Mouse (Mus musculus) bone marrow macrophage, adult 2 months (primary cell): Measurements from ENCODE around the gene Ccl22. TPM values are rescaled to one million over a fixed set of nuclear protein-coding genes. Genes with fewer than 3 reads are reported as not detected.

ENCODE experiments used
- H3K27ac ChIP-seq: 2 replicates; pipeline ENCODE4 v1.5.1; 2012; ENCODE audit warnings: low read depth, low read length; ENCODE audit not compliant: insufficient read depth
- H3K4me1 ChIP-seq: 2 replicates; pipeline ENCODE4 v1.6.1; 2012; ENCODE audit warnings: low read length; ENCODE audit not compliant: control insufficient read depth, insufficient read depth
- H3K4me3 ChIP-seq: 2 replicates; pipeline ENCODE4 v1.5.1; 2012; ENCODE audit warnings: mild to moderate bottlenecking, low read length, moderate library complexity; ENCODE audit not compliant: insufficient read depth
- CTCF ChIP-seq: IDR thresholded peaks from 2 replicates; pipeline ENCODE4 v1.5.1; 2012; ENCODE audit warnings: low read depth, mild to moderate bottlenecking, low read length, moderate library complexity
- POLR2A ChIP-seq: IDR thresholded peaks from 2 replicates; pipeline ENCODE4 v1.6.1; 2012; ENCODE audit warnings: mild to moderate bottlenecking, low read depth, low read length, borderline replicate concordance
- polyA plus RNA-seq: library from polyadenylated mRNA; stranded (reverse); fragments of >200 nt; gene quantifications from 2 replicates; pipeline ENCODE4 v1.2.4, GENCODE M21; 2012; ENCODE audit not compliant: missing spikeins, insufficient read depth, insufficient read length

Gene Ccl22
- polyA plus RNA-seq, 1 experiment = 0.50 TPM

GRCm38 (mm10) chr8:94733821-94734465, 11.4 kb upstream of the Ccl22 start:
- no peak overlapping the region for H3K27ac ChIP-seq
- H3K4me1 ChIP-seq = peaks cover 8% of the 10 kb centered on the region
- no peak overlapping the region for H3K4me3 ChIP-seq

DNA sequence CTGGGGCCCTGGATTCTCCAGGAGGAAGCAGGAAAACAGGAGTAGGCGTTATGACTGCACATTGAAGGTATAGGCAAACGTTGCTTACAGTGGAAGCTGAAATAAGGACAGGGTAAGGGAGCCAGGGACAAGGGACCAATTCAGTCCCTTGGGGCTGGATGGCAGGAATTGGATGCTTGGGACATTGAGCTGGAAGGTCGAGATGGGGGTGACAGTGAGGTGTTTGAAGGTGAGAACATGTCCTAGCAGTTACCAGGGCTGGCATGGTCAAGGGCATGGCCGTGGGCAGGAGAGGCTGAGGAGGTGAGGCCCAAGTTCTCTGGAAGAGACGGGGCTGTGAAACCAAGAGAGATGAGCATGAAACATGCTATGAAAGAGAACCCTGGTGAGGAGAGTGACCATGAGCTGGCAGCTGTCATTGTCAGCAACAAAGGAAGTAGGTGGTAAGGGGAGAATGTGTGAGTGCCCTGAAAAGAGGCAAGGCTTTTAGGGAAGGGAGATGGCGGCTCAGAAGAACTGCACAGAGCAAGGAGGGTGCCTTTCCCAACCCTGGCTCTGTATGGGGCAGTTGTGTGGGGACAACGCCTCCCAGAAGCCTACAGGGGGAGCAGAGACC, 10.5 kb upstream of the Ccl22 start:
- TF ChIP-seq POLR2A (no peak), CTCF (no peak)
- Histone ChIP-seq H3K4me1 (peaks cover 8% of the 10 kb centered on the region), H3K4me3 (no peak overlapping the region), H3K27ac (no peak overlapping the region)

More at GRCm38 (mm10) chr8:94733821-94734465, 11.4 kb upstream of the Ccl22 start:
- TF ChIP-seq CTCF (no peak), POLR2A (no peak)

DNA sequence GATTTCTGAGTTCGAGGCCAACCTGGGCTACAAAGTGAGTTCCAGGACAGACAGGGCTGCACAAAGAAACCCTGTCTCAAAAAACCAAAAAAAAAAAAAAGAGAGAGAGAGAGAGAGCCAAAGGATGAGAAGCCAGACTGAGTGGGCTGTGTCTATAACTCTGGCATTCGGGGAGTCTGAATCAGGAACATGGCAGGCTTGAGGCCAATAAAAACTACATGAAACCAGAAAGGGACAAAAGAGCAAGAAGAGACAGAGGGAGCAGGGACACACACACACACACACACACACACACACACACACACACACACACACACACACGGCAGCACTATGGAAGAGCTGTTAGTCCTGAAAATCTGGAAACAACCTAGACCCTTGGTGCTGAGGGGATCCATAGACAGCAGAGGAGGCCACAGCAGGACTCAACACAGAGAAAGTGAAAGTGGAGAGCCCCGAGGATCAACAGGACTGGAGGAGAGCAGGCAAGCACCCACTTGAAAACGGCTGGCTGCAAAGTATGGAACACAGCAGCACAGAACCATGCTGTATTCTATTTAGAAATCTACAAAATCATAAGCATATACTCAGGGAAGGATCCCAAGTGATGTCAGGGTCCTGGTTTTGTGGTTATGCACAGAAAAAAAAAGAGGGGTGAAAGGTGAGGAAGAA, 9.8 kb upstream of the Ccl22 start:
- Histone ChIP-seq H3K4me1 (peaks cover 8% of the 10 kb centered on the region), H3K27ac (no peak overlapping the region), H3K4me3 (peak overlapping the region; percentile 13; the same call in 1 of the 2 replicates)
- TF ChIP-seq CTCF = no peak
- TF ChIP-seq POLR2A = no peak

- Histone ChIP-seq H3K4me3 (no peak overlapping the region), H3K27ac (no peak overlapping the region), H3K4me1 (no peaks in the 10 kb centered on the region)
- TF ChIP-seq POLR2A = no peak
- no peak for TF ChIP-seq CTCF
Observed at GRCm38 (mm10) chr8:94739829-94740228, 5.6 kb upstream of the Ccl22 start.

DNA sequence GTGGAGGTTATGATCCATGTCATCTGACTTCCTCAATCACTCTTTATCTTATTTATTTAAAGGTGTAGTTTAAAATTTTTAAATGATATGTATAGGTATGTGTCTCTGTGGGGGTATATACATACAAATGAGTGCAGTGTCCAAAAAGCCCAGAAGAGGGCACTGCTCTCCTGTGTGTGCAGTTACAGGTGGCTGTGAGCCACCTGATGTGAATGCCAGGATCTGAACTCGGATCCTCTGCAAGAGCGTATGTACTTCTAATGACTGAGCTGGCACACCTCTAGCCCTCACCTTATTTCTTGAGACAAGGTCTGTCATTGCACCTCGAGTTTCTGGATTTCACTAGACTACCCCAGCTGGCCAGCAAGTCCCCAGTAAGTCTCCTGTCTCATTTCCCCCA, 4.8 kb upstream of the Ccl22 start:
- Histone ChIP-seq H3K27ac (no peak overlapping the region), H3K4me1 (peaks cover 2% of the 10 kb centered on the region), H3K4me3 (no peak overlapping the region)
- TF ChIP-seq CTCF (no peak), POLR2A (no peak)

- TF ChIP-seq CTCF (no peak), POLR2A (no peak)
- no peak overlapping the region for H3K27ac ChIP-seq
- H3K4me1 ChIP-seq = peaks cover 6% of the 10 kb centered on the region
- no peak overlapping the region for H3K4me3 ChIP-seq
Observed at GRCm38 (mm10) chr8:94741726-94742125, 3.7 kb upstream of the Ccl22 start.

DNA sequence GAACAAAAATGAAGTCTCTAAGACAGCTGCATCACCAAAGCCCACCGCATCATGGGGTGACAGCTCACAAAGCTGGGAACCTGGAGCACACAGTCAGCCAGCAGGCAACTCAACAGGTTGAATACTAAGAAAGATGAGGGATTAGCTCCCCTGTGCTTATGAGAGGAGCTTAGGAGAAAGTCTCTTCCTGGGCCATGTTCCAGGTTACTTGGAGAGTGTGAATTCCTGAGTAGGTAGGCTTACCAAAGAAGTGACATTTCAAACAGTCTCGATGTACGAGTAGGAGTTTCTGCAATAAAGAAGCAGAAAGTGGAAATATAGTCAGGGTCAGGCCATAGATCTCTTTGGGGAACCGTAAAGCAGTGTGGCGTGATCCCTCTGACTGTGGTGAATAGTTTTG, 906 bp upstream of the Ccl22 start:
- no peak for TF ChIP-seq CTCF
- TF ChIP-seq POLR2A = no peak
- Histone ChIP-seq H3K27ac (no peak overlapping the region), H3K4me3 (no peak overlapping the region), H3K4me1 (peaks cover 6% of the 10 kb centered on the region)

DNA sequence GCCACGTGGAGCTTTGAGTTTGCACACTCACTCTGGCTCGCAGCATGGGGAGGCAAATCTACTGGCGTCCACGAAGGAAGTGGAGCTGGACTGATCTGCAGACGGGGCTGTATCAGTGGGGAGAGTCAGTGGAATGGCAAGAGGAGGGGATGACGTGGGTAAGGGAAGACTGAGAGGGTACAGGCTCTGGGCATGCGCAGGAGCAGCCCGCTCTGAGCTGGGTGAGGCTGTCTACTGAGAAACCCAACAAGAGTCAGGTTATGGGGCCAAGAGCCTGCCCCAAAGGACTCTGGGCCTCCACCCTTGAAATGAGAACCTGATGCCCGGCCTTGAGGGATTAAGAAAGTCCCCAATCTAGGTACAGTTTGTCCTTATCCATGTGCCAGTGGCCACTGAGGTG, 418 bp upstream of the Ccl22 start:
- Histone ChIP-seq H3K4me3 (no peak overlapping the region), H3K27ac (no peak overlapping the region), H3K4me1 (peaks cover 6% of the 10 kb centered on the region)
- TF ChIP-seq CTCF = no peak

DNA sequence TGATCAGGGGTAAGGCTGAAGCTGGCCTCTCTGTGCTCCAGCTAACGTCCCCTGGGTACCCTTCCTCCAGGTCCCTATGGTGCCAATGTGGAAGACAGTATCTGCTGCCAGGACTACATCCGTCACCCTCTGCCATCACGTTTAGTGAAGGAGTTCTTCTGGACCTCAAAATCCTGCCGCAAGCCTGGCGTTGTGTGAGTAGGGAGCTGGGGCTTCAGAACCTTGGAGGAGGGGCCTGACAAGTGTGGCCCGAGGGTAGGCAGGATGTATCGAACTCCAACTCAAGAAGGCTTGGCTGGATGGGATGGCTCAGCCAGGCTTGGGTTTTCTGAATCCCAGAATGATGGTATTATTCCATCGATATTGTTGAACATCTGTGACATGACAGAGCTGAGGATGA, 1.4 kb downstream of the Ccl22 start:
- H3K4me1 ChIP-seq = peaks cover 6% of the 10 kb centered on the region
- H3K4me3 ChIP-seq = no peak overlapping the region
- TF ChIP-seq CTCF (no peak), POLR2A (no peak)
- H3K27ac ChIP-seq = no peak overlapping the region

DNA sequence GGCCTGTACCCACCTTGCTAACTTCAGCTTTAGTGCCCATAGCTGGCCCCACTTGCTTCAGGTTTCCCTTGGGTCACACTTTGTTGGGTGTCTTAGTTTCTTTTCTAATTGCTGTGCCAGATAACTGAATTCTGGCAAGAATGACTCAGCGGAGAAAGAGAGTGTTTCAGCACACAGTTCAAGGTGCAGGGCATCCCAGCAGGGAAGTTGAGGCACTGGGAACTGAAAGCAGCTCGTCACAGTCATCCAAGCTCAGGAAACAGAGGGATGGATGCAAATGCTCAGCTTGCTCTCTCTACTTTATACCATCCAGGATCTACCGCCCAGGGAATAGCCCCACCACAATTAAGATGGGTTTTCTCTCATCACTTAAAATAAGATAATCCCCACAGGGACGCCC, 3.0 kb downstream of the Ccl22 start:
- no peak overlapping the region for H3K27ac ChIP-seq
- H3K4me1 ChIP-seq = peaks cover 6% of the 10 kb centered on the region

More for the DNA sequence above, 3.0 kb downstream of the Ccl22 start:
- H3K4me3 ChIP-seq = no peak overlapping the region
- TF ChIP-seq CTCF (no peak), POLR2A (no peak)
